Mouse (Mus musculus): Measurements from ENCODE around the gene Rp2. TPM values are rescaled to one million over a fixed set of nuclear protein-coding genes. Genes with fewer than 3 reads are reported as not detected.
A peak's percentile ranks its signal among the peaks of the same experiment; 100 is the strongest.

The Rp2 gene
- total RNA-seq, 2 experiments from 2014 or later, result 14.1 to 15.9 TPM

- DNase-seq (ENCODE audit: low spot score in 2 of 2), result no peak
Observed at GRCm38 (mm10) chrX:20419536-20419935, 55.3 kb downstream of the Rp2 start.

- peak; percentile 52 to 63 for DNase-seq (ENCODE audit: low spot score in 2 of 2)
Observed at GRCm38 (mm10) chrX:20425140-20425838, 61.0 kb downstream of the Rp2 start, which contains the start of gene Jade3. Gene Jade3 (plus strand): TSS chrX:20425688.

GRCm38 (mm10) chrX:20425839-20426449 is 61.7 kb downstream of the Rp2 start:
- DNase-seq (ENCODE audit: low spot score in 2 of 2), result peak in 1 of 2 experiments; percentile 7

Other genes starting within 250 kb of the Rp2 start
- 10 to 100 TPM; 66.5 to 68.3 TPM for gene Slc9a7, start 72.7 kb upstream of the Rp2 start, total RNA-seq (2021)
- gene Jade3, start 61.2 kb downstream of the Rp2 start, total RNA-seq (2021), result 1 to 10 TPM; 5.8 to 6.7 TPM
- gene Rgn, start 185.3 kb downstream of the Rp2 start, total RNA-seq (2021), result under 1 TPM in 1 of 2 experiments, not detected in 1; 0.21 TPM